Mouse (Mus musculus) A20 (cell line): ENCODE results near the gene Rpl26.
A peak's percentile ranks its signal among the peaks of the same experiment; 100 is the strongest.

ENCODE experiments used
- DNase-seq: peaks from one replicate; pipeline ENCODE4 v3.0.0-alpha.2; 2011; ENCODE audit warnings: low read depth, low spot score

Gene Rpl26

DNA sequence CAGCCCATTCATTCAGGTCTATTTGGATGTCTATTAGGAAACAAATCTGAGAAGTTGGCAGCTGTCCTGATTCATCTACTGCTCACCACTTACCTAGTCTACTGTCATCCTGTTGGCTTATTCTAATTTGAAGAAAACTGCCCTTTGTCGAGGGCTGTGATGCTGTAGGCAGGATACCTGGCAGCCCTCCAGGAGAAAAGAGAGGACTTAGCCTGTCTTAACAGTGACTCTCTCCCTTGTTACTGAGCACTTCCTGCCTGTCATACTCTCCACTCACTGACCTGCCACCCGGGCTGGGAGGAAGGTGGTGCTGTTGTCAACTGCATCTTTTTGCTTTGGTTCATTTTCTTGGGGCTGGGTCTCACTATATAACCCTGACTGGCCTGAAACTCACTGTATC, 10.8 kb upstream of the Rpl26 start:
- DNase-seq, result no peak

GRCm38 (mm10) chr11:68891823-68892222, 9.6 kb upstream of the Rpl26 start:
- DNase-seq, result no peak

GRCm38 (mm10) chr11:68892233-68892832, 9.1 kb upstream of the Rpl26 start:
- DNase-seq, result no peak

DNA sequence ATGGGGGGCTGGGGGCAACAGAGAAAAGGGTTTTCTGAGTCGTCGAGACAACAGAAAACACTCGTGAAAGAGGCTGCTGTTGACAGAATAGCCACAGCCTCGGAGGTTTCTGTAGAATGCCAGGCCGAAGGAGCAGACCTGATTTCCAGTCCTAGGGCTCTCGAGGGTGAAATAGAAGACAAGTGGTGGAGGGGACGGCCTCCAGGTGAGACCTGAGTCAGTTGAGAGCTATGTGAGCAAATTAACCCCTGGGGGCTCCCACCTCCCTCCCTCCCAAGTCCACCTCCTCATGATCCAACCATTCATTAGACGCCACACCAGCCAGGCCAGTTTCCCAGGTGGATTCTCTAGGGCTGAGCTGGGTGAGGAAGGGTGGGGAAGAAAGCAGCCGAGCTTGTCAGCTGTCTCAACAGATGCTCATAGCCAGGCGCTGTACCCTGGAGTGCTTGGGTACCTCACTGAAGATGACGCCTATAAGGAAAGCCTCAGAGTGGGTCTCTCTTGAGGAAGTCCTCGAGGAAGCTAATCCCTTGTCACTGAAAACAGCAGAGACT, 7.4 kb upstream of the Rpl26 start:
- no peak for DNase-seq

DNA sequence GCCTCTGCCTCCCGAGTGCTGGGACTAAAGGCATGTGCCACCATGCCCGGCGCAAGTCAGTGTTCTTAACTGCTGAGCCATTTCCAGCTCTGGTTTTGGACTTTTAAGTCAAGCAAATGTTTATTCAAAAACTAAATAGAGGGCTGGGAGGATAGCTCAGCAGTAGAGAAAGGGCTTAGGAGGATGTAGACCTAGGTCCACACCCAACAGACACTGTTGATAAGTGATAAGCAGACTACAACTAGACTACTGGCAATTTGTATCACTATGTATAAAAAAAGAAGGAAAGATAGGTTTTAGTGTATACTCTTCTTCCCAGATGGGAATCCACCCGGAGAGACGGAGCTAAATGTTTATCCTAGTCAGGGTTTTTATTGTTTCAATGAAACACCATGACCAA, 5.1 kb upstream of the Rpl26 start:
- no peak for DNase-seq

GRCm38 (mm10) chr11:68897120-68897519, 4.3 kb upstream of the Rpl26 start:
- DNase-seq, result peak; percentile 66

GRCm38 (mm10) chr11:68897838-68898237, 3.5 kb upstream of the Rpl26 start:
- DNase-seq, result no peak

DNA sequence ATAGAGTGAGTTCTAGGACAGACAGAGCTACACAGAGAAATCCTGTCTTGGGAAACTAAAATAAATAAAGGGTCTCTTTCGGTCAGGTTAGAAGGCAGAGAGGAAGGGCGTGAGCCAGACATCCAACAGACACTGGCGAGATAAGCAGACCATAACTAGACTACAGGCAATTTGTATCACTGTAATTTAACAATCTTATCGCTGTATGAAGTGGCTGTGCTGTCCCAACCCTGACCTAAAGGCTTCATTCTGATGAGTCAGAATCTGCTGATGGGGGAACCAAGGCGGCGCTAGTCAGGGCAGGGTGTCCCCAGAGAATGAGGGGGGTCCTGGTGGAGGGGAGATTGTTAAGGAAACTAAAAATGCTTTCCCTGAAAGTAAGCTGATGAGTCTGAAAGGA, 2.6 kb upstream of the Rpl26 start:
- DNase-seq, result no peak

DNA sequence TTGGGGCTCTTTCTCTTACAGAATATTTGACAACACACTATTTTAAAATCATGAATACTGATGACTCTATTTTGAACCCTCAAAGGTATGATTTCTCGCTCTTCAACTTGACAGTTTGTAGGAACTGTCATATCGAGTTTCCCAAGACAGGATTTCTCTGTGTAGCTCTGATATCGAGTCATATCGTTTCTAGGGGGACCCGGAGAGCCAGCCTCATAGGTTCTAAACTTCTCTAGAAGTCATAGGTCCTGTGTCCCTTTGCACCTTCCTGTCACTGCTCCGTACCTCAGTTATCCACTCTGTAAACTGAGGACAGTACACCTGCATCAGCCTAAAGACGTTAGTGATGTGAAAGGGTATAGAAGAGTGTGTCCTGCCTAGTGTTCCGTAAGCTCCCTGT, 1.6 kb upstream of the Rpl26 start:
- DNase-seq, result no peak

GRCm38 (mm10) chr11:68900519-68901350, 648 bp upstream of the Rpl26 start:
- DNase-seq, result no peak

DNA sequence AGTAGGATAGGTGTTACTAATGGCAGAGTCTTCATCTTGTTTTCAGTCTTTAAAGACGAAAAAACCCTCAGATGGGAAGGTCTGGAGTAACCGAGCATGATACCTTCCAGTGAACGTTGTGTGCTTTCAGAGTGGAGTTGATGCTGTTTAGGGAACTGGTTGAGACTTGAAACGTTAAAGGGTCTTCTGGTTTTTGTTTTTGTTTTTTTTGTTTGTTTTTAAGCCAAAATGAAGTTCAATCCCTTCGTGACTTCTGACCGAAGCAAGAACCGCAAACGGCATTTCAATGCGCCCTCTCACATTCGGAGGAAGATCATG, 623 bp downstream of the Rpl26 start:
- no peak for DNase-seq

DNA sequence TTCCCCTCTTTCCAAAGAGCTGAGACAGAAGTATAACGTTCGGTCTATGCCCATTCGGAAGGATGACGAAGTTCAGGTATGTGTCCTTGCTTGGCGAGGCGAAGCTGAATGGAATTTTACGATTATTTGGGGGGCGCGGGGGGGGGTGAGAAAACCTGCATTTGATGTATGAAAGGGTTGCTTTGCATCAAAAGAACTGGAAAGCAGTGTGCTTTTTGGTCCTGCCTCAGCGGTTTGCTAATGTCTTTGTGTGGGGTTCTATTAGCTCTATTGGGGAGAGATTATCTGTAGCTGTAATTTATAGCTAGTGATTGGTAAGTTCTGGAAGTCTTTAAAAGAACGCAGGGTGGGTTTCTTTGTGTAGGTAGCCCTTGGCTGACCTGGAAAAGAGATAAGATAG, 984 bp downstream of the Rpl26 start:
- DNase-seq, result no peak

DNA sequence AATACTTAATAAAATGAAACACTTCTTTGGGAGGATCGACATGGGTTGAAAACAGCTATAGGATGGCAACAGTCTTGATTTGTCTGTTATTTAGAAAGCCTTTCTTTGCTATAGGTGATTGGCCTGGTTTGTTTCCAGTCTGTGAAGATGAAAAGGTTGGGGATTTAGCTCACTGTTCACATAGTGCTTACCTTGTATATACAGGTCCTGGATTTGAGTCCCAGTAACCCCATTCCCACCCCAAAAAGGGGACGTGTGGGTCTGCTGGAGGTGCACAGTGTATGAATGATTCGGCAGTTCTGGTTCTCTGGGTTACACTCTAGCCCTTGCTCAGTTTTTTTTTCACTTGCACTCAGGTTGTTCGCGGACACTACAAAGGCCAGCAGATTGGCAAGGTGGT, 1.4 kb downstream of the Rpl26 start:
- DNase-seq, result no peak

- DNase-seq, result no peak
Measured at GRCm38 (mm10) chr11:68903775-68904174, 2.4 kb downstream of the Rpl26 start.

GRCm38 (mm10) chr11:68904375-68905137, 3.2 kb downstream of the Rpl26 start:
- peak; percentile 69 for DNase-seq

DNA sequence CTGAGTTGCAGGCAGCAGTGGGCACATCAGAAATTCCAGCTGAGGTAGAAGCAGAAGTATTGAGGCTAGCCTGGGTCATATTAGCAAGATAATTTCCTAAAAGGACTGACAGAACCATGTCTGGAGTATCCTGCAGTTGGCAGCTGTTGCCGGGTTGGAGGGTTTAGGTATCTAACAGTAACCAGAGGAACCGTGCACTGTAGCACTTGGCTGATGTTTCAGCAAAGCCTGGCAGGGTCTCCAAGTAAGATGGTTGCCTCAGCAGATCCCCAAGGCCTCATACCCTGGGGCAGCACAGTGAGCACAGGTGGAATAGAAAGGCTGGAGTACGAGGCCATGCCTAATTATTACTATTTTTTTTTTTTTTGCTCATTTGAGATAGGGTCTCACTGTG, 3.8 kb downstream of the Rpl26 start:
- DNase-seq, result no peak

DNA sequence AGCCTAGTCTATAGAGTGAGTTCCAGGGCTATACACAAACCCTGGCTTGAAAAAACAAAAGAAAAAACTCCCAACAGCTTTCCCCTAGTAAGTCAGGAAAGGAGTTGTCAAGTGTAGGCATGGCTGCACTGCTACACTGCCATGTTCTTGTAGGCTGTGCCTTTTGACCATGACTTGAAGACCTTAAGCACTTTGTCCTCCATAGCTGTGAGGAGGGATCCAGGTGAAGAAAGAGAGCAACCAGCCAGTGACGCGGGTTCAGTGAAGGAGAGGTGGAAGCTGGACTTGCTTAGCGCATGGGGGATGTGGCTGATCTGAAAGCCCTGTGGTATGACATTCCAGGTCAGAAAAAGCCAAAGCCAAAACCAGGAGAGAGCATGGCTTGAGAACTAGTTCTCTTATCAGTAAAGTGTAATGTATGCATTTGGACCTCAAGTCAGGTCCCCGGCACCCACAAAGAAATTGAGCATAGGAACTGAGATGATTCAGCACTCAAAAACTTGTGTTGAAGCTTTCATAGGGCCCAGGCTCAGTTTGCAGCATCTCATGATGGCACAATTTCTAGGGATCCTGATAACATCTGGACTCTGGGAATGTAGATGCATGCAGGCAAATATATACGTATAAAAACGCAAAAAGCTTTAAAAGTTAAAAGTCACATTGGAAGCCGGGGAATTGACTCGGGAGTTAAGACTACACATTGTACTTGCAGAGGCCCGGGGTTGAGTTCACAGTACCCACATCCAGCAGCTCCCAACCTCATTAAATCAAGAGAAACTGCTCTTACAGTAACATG, 4.5 kb downstream of the Rpl26 start:
- no peak for DNase-seq

- DNase-seq, result no peak
Measured at GRCm38 (mm10) chr11:68906461-68906790, 5.0 kb downstream of the Rpl26 start.

- DNase-seq, result no peak
Measured at GRCm38 (mm10) chr11:68907251-68907650, 5.9 kb downstream of the Rpl26 start.

- no peak for DNase-seq
Measured at GRCm38 (mm10) chr11:68908846-68909503, 7.6 kb downstream of the Rpl26 start.

- no peak for DNase-seq
Measured at GRCm38 (mm10) chr11:68911531-68912177, 10.3 kb downstream of the Rpl26 start.
